In genomic region chr12:8440373-8440772, GRCm38 (mm10) we compare ENCODE assay signal across 17 mouse cellular contexts. TPM values are rescaled to one million over a fixed set of nuclear protein-coding genes. Genes with fewer than 3 reads are reported as not detected.
DNase-seq lines count a peak whose midpoint lies in the region; ATAC-seq and TF ChIP-seq lines count a peak whose summit lies in the region.
"Had no signal": no experiment of that assay in that cellular context is flagged by ENCODE, and none has a peak within 500 bp of the region (broad histone marks: within the 10 kb centered on the region; RNA-seq: fewer than 3 reads in every experiment).

No protein-coding gene starts in this region.

- no peaks in the 10 kb centered on the region for H3K36me3 ChIP-seq in limb, embryonic 15.5 days
- no peaks in the 10 kb centered on the region for H3K36me3 ChIP-seq in kidney, embryonic 16.5 days (ENCODE audit: insufficient read depth, low read length)
- H3K36me3 ChIP-seq: heart, embryonic 13.5 days; midbrain, embryonic 12.5 days had no signal

- H3K4me2 ChIP-seq in limb, embryonic 15.5 days: no peak overlapping the region
- H3K4me2 ChIP-seq in kidney, embryonic 16.5 days (replicated peaks; ENCODE audit: low read depth, low read length): no peak overlapping the region
- H3K4me2 ChIP-seq: heart, embryonic 13.5 days; midbrain, embryonic 12.5 days had no signal

- ATAC-seq in common myeloid progenitor, adult 5-6 weeks (replicated peaks; ENCODE audit: low read depth, poor library complexity, severe bottlenecking): peak; percentile 79
- ATAC-seq in limb, embryonic 15.5 days (ENCODE audit: insufficient number of reproducible peaks, low FRiP score, low TSS enrichment, low read depth): no peak
- ATAC-seq in kidney, embryonic 16.5 days (ENCODE audit: low FRiP score, low TSS enrichment): no peak
- ATAC-seq: forebrain, postnatal 0 days had no signal

- peak overlapping the region; percentile 52 for H3K27ac ChIP-seq in layer of hippocampus, adult 2 months
- H3K27ac ChIP-seq in limb, embryonic 15.5 days: peak overlapping the region; percentile 40
- H3K27ac ChIP-seq in kidney, embryonic 16.5 days (ENCODE audit: low read length): no peak overlapping the region
- H3K27ac ChIP-seq: heart, embryonic 13.5 days; midbrain, embryonic 12.5 days had no signal

- WGBS in limb, embryonic 15.5 days: 82% methylated on average over 3 of the region's 3 CpGs
- 88% methylated on average over 3 of the region's 3 CpGs for WGBS in kidney, embryonic 16.5 days

- H3K4me3 ChIP-seq in layer of hippocampus, adult 2 months: no peak overlapping the region
- no peak overlapping the region for H3K4me3 ChIP-seq in limb, embryonic 15.5 days
- no peak overlapping the region for H3K4me3 ChIP-seq in kidney, embryonic 16.5 days (ENCODE audit: low read length)
- H3K4me3 ChIP-seq: heart, embryonic 13.5 days; midbrain, embryonic 12.5 days had no signal

- H3K4me1 ChIP-seq in limb, embryonic 15.5 days: peaks cover 41% of the 10 kb centered on the region
- peaks cover 4% of the 10 kb centered on the region; the same call in 1 of the 2 replicates for H3K4me1 ChIP-seq in kidney, embryonic 16.5 days (ENCODE audit: insufficient read depth, low read length)
- H3K4me1 ChIP-seq: midbrain, embryonic 12.5 days had no signal

- no peaks in the 10 kb centered on the region for H3K27me3 ChIP-seq in limb, embryonic 15.5 days
- no peaks in the 10 kb centered on the region for H3K27me3 ChIP-seq in kidney, embryonic 16.5 days (ENCODE audit: insufficient read depth, low read length)
- H3K27me3 ChIP-seq: midbrain, embryonic 12.5 days had no signal

- no peaks in the 10 kb centered on the region for H3K9me3 ChIP-seq in limb, embryonic 15.5 days
- H3K9me3 ChIP-seq in kidney, embryonic 16.5 days (ENCODE audit: low read length): no peaks in the 10 kb centered on the region
- H3K9me3 ChIP-seq: heart, embryonic 13.5 days; midbrain, embryonic 12.5 days had no signal

- no peak for TF ChIP-seq CTCF in layer of hippocampus, adult 2 months (conservative IDR thresholded peaks at IDR 0.05)

- DNase-seq in layer of hippocampus, adult 2 months (ENCODE audit: low spot score in 2 of 2): no peak
- no peak for DNase-seq in layer of hippocampus, adult 9-10 months (ENCODE audit: low spot score)
- no peak for DNase-seq in left cerebral cortex, adult 8-10 months (ENCODE audit: low spot score in 2 of 2)
- no peak for DNase-seq in urinary bladder, postnatal 4 days (ENCODE audit: low spot score in 2 of 2)
- DNase-seq: cerebellum, adult 9-11 months; forebrain, postnatal 0 days; kidney, adult 11 months; kidney, postnatal 10 days; liver; lung, adult 18-20 months; lung, postnatal 14 days; thymus, postnatal 4 days had no signal

- no peak overlapping the region for H3K9ac ChIP-seq in limb, embryonic 15.5 days
- no peak overlapping the region for H3K9ac ChIP-seq in kidney, embryonic 16.5 days (replicated peaks; ENCODE audit: low read length)
- H3K9ac ChIP-seq: forebrain, postnatal 0 days; heart, embryonic 13.5 days; midbrain, embryonic 12.5 days had no signal

RNA-seq across cellular contexts. Expression of gene Rhob, which starts 59.4 kb away (rescaled TPM):
- total RNA-seq in layer of hippocampus, adult 2 months (2021): 100 to 1,000 TPM; 359 to 361 TPM
- total RNA-seq in common myeloid progenitor, adult 5-6 weeks (2017): 35.8 and 43.3 TPM in 2 replicates
- polyA plus RNA-seq in limb, embryonic 15.5 days (2015; fragmentation: Nextera tagmentation; extraction: Ambion mirVana): 54.1 and 60.5 TPM in 2 replicates
- polyA plus RNA-seq in kidney, embryonic 16.5 days (2015; fragmentation: Nextera tagmentation; extraction: Ambion mirVana): 39.8 and 40.1 TPM in 2 replicates
- 100 to 1,000 TPM; 261 to 308 (median 282) TPM for total RNA-seq in left cerebral cortex, adult 8-10 months (2022)
